Mouse (Mus musculus) right cerebral cortex, adult 2 months (tissue): ENCODE results near the gene Nup50.

ENCODE experiments used
- DNase-seq, 2 experiments: peaks; one replicate each; pipeline ENCODE4 v3.0.0; 2021 to 2022; ENCODE audit warnings: low spot score in 2 of 2

Gene Nup50

GRCm38 (mm10) chr15:84953259-84953658 lies 30.0 kb downstream of the Nup50 start:
- no peak for DNase-seq

GRCm38 (mm10) chr15:84957851-84958250 lies 34.6 kb downstream of the Nup50 start:
- peak; percentile 71 to 75 for DNase-seq

- no peak for DNase-seq
These were observed 35.1 kb downstream of the Nup50 start for GRCm38 (mm10) chr15:84958331-84958730.

- DNase-seq = no peak
These were observed 36.7 kb downstream of the Nup50 start for GRCm38 (mm10) chr15:84959891-84960290.

- peak; percentile 77 for DNase-seq
These were observed 37.5 kb downstream of the Nup50 start for GRCm38 (mm10) chr15:84960692-84961091.

- no peak for DNase-seq
These were observed 39.3 kb downstream of the Nup50 start for GRCm38 (mm10) chr15:84962518-84962917.

- DNase-seq = no peak
These were observed 41.6 kb downstream of the Nup50 start for GRCm38 (mm10) chr15:84964771-84965170.

GRCm38 (mm10) chr15:84965575-84966360 lies 42.6 kb downstream of the Nup50 start:
- no peak for DNase-seq

- DNase-seq = no peak
These were observed 45.3 kb downstream of the Nup50 start for GRCm38 (mm10) chr15:84968534-84968933.

GRCm38 (mm10) chr15:84972860-84973543 lies 49.8 kb downstream of the Nup50 start:
- DNase-seq = no peak

- no peak for DNase-seq
These were observed 50.3 kb downstream of the Nup50 start for GRCm38 (mm10) chr15:84973544-84973871.

GRCm38 (mm10) chr15:84975729-84976128 lies 52.5 kb downstream of the Nup50 start:
- DNase-seq = peak; percentile 80 to 84

- DNase-seq = peak in 1 of 2 experiments; percentile 49
These were observed 58.5 kb downstream of the Nup50 start for GRCm38 (mm10) chr15:84981609-84982313.

- no peak for DNase-seq
These were observed 59.7 kb downstream of the Nup50 start for GRCm38 (mm10) chr15:84982888-84983287.

GRCm38 (mm10) chr15:84983721-84984120 lies 60.5 kb downstream of the Nup50 start:
- no peak for DNase-seq

- peak in 1 of 2 experiments; percentile 30 for DNase-seq
These were observed 62.4 kb downstream of the Nup50 start for GRCm38 (mm10) chr15:84985516-84986160.

- DNase-seq = no peak
These were observed 63.2 kb downstream of the Nup50 start for GRCm38 (mm10) chr15:84986171-84987019.

- peak; percentile 40 to 46 for DNase-seq
These were observed 64.0 kb downstream of the Nup50 start for GRCm38 (mm10) chr15:84987020-84987815.

- peak; percentile 81 to 87 for DNase-seq
These were observed 64.9 kb downstream of the Nup50 start, which contains the start of gene 5031439G07Rik for GRCm38 (mm10) chr15:84987874-84988825. 5031439G07Rik (minus strand) TSS chr15:84988551.
